Mouse (Mus musculus) limb, embryonic 12.5 days (tissue): ENCODE measurements around the gene Fat1. TPM values are rescaled to one million over a fixed set of nuclear protein-coding genes. Genes with fewer than 3 reads are reported as not detected.

Experiments used
- ATAC-seq: fragments of 200-750 bp; cut with Nextera tagmentation; 2 replicates; pipeline ENCODE4 v1.8.0; 2017; ENCODE audit warnings: low read depth, moderate TSS enrichment; ENCODE audit not compliant: insufficient number of reproducible peaks, insufficient read depth, low FRiP score, low TSS enrichment
- H3K27ac ChIP-seq: fragments of 300-500 bp; sonication (generic); 2 replicates; pipeline ENCODE4 v1.5.1; 2016; ENCODE audit warnings: mild to moderate bottlenecking, moderate library complexity
- H3K27me3 ChIP-seq: fragments of 300-500 bp; sonication (generic); 2 replicates; pipeline ENCODE4 v1.6.1; 2016; ENCODE audit warnings: mild to moderate bottlenecking, moderate library complexity
- H3K36me3 ChIP-seq: fragments of 300-500 bp; sonication (generic); 2 replicates; pipeline ENCODE4 v1.6.1; 2016; ENCODE audit warnings: mild to moderate bottlenecking, moderate library complexity
- H3K4me1 ChIP-seq: fragments of 300-500 bp; sonication (generic); replicated peaks from 2 replicates; pipeline ENCODE4 v1.6.1; 2016
- H3K4me2 ChIP-seq: fragments of 300-500 bp; sonication (generic); 2 replicates; pipeline ENCODE4 v1.6.1; 2016; ENCODE audit warnings: mild to moderate bottlenecking, moderate library complexity
- H3K4me3 ChIP-seq: fragments of 300-500 bp; sonication (generic); replicated peaks from 2 replicates; pipeline ENCODE4 v1.5.1; 2016; ENCODE audit warnings: mild to moderate bottlenecking
- H3K9ac ChIP-seq: fragments of 300-500 bp; sonication (generic); replicated peaks from 2 replicates; pipeline ENCODE4 v1.6.1; 2016; ENCODE audit warnings: mild to moderate bottlenecking, moderate library complexity
- H3K9me3 ChIP-seq: fragments of 300-500 bp; sonication (generic); 2 replicates; pipeline ENCODE4 v1.6.1; 2016; ENCODE audit warnings: mild to moderate bottlenecking, moderate library complexity
- WGBS: fragments of 180-500 bp; shearing (Covaris S2); methylation state at CpG from one replicate; pipeline ENCODE4 v1.1.7; 2016; 5-methylcytosine and 5-hydroxymethylcytosine counted together
- polyA plus RNA-seq: library from polyadenylated mRNA; unstranded; fragments of >200 nt; fragmentation: Nextera tagmentation; extraction: Ambion mirVana; gene quantifications from 2 replicates; pipeline ENCODE4 v1.2.1, GENCODE M21; 2016

Fat1 gene
- 23.7 and 24.1 TPM in 2 replicates for polyA plus RNA-seq

- Histone ChIP-seq H3K36me3 (no peaks in the 10 kb centered on the region), H3K4me1 (peaks cover 6% of the 10 kb centered on the region), H3K9ac (peak within 1 kb of the TSS; percentile 75), H3K4me2 (peak within 1 kb of the TSS; percentile 70), H3K4me3 (peak within 1 kb of the TSS; percentile 78), H3K27me3 (peaks cover 7% of the 10 kb centered on the region), H3K27ac (peak within 1 kb of the TSS; percentile 94), H3K9me3 (no peaks in the 10 kb centered on the region)
- peak; percentile 37 for ATAC-seq
- under 1% methylated on average over 49 of the region's 49 CpGs for WGBS
These were observed at the start of gene Fat1 for GRCm38 (mm10) chr8:44934850-44935497. Gene Fat1 (plus strand): TSS chr8:44935447.

- Histone ChIP-seq H3K4me1 (peaks cover 14% of the 10 kb centered on the region), H3K27me3 (no peaks in the 10 kb centered on the region), H3K9me3 (no peaks in the 10 kb centered on the region), H3K27ac (no peak overlapping the region), H3K9ac (no peak overlapping the region), H3K4me2 (no peak overlapping the region), H3K4me3 (no peak overlapping the region), H3K36me3 (no peaks in the 10 kb centered on the region)
- no peak for ATAC-seq
- 68% methylated on average over 6 of the region's 6 CpGs for WGBS
These were observed 40.6 kb upstream of the Fat1 start for GRCm38 (mm10) chr8:44894626-44895025.

- H3K9ac ChIP-seq = no peak overlapping the region
- H3K9me3 ChIP-seq = no peaks in the 10 kb centered on the region
- no peaks in the 10 kb centered on the region for H3K36me3 ChIP-seq
- no peaks in the 10 kb centered on the region for H3K27me3 ChIP-seq
- peak; percentile 37; the same call in 1 of the 2 replicates for ATAC-seq
- H3K4me2 ChIP-seq = peak overlapping the region; percentile 9
- H3K4me1 ChIP-seq = peaks cover 18% of the 10 kb centered on the region
- WGBS = 46% methylated on average over 12 of the region's 12 CpGs
- H3K4me3 ChIP-seq = no peak overlapping the region
- H3K27ac ChIP-seq = no peak overlapping the region
These were observed 35.7 kb upstream of the Fat1 start for GRCm38 (mm10) chr8:44899575-44899991.

GRCm38 (mm10) chr8:44911126-44911903 lies 23.9 kb upstream of the Fat1 start:
- WGBS = 76% methylated on average over 12 of the region's 12 CpGs
- no peak overlapping the region for H3K4me3 ChIP-seq
- no peak for ATAC-seq
- H3K4me1 ChIP-seq = no peaks in the 10 kb centered on the region
- no peak overlapping the region for H3K4me2 ChIP-seq
- H3K9ac ChIP-seq = no peak overlapping the region
- H3K9me3 ChIP-seq = no peaks in the 10 kb centered on the region
- H3K27ac ChIP-seq = no peak overlapping the region
- no peaks in the 10 kb centered on the region for H3K36me3 ChIP-seq
- H3K27me3 ChIP-seq = no peaks in the 10 kb centered on the region

GRCm38 (mm10) chr8:44919487-44920082 lies 15.7 kb upstream of the Fat1 start:
- Histone ChIP-seq H3K27me3 (no peaks in the 10 kb centered on the region), H3K9me3 (no peaks in the 10 kb centered on the region), H3K4me2 (no peak overlapping the region), H3K9ac (no peak overlapping the region), H3K4me1 (no peaks in the 10 kb centered on the region), H3K4me3 (no peak overlapping the region), H3K27ac (no peak overlapping the region), H3K36me3 (no peaks in the 10 kb centered on the region)
- WGBS = 82% methylated on average over 12 of the region's 12 CpGs
- no peak for ATAC-seq

- Histone ChIP-seq H3K4me1 (no peaks in the 10 kb centered on the region), H3K27ac (no peak overlapping the region)
- WGBS = 51% methylated on average over 7 of the region's 7 CpGs
These were observed 14.7 kb upstream of the Fat1 start for GRCm38 (mm10) chr8:44920379-44921032.

GRCm38 (mm10) chr8:44924995-44925394 lies 10.3 kb upstream of the Fat1 start:
- ATAC-seq = no peak
- Histone ChIP-seq H3K4me3 (no peak overlapping the region), H3K9ac (no peak overlapping the region), H3K27ac (no peak overlapping the region), H3K4me1 (no peaks in the 10 kb centered on the region), H3K9me3 (peaks cover 15% of the 10 kb centered on the region), H3K27me3 (no peaks in the 10 kb centered on the region), H3K36me3 (no peaks in the 10 kb centered on the region), H3K4me2 (no peak overlapping the region)
- 91% methylated on average over 5 of the region's 5 CpGs for WGBS

More at GRCm38 (mm10) chr8:44920379-44921032, 14.7 kb upstream of the Fat1 start:
- Histone ChIP-seq H3K4me2 (no peak overlapping the region), H3K4me3 (no peak overlapping the region), H3K27me3 (no peaks in the 10 kb centered on the region), H3K9me3 (no peaks in the 10 kb centered on the region), H3K36me3 (no peaks in the 10 kb centered on the region), H3K9ac (no peak overlapping the region)
- no peak for ATAC-seq

GRCm38 (mm10) chr8:44930058-44930457 lies 5.2 kb upstream of the Fat1 start:
- H3K4me2 ChIP-seq = no peak overlapping the region
- ATAC-seq = no peak
- H3K27ac ChIP-seq = no peak overlapping the region
- no peaks in the 10 kb centered on the region for H3K4me1 ChIP-seq
- WGBS = 89% methylated on average over 3 of the region's 3 CpGs
- H3K9me3 ChIP-seq = peaks cover 15% of the 10 kb centered on the region
- no peak overlapping the region for H3K9ac ChIP-seq
- H3K4me3 ChIP-seq = no peak overlapping the region
- peaks cover 7% of the 10 kb centered on the region for H3K27me3 ChIP-seq
- no peaks in the 10 kb centered on the region for H3K36me3 ChIP-seq

- 90% methylated on average over 9 of the region's 9 CpGs for WGBS
- Histone ChIP-seq H3K4me3 (no peak overlapping the region), H3K9ac (no peak overlapping the region), H3K4me2 (no peak overlapping the region), H3K27ac (no peak overlapping the region), H3K36me3 (no peaks in the 10 kb centered on the region), H3K9me3 (peaks cover 15% of the 10 kb centered on the region), H3K4me1 (no peaks in the 10 kb centered on the region), H3K27me3 (peaks cover 7% of the 10 kb centered on the region)
- ATAC-seq = no peak
These were observed 2.5 kb upstream of the Fat1 start for GRCm38 (mm10) chr8:44932546-44933342.

GRCm38 (mm10) chr8:44933478-44933877 lies 1.8 kb upstream of the Fat1 start:
- Histone ChIP-seq H3K4me3 (peak overlapping the region; percentile 78; the same call in 1 of the 2 replicates), H3K27ac (no peak overlapping the region), H3K4me2 (peak overlapping the region; percentile 70), H3K4me1 (no peaks in the 10 kb centered on the region), H3K9me3 (peaks cover 13% of the 10 kb centered on the region), H3K9ac (no peak overlapping the region), H3K27me3 (peaks cover 7% of the 10 kb centered on the region), H3K36me3 (no peaks in the 10 kb centered on the region)
- WGBS = 45% methylated on average over 6 of the region's 6 CpGs
- no peak for ATAC-seq
